Mouse (Mus musculus) kidney, adult 2 months (tissue): ENCODE data around the gene Gsdma2.

Experiments
- CTCF ChIP-seq: fragments of 200-500 bp; conservative IDR thresholded peaks from 2 replicates; pipeline ENCODE4 v1.5.1; 2011; ENCODE audit warnings: low read depth, mild to moderate bottlenecking, control low read depth, low read length, moderate library complexity, mixed read lengths; ENCODE audit not compliant: insufficient read depth, insufficient read length
- POLR2A ChIP-seq: fragments of 200-500 bp; IDR thresholded peaks from one replicate; pipeline ENCODE4 v1.6.1; 2011; ENCODE audit warnings: low read depth, low read length, control low read depth

- TF ChIP-seq POLR2A (no peak), CTCF (no peak)
These were observed 55.8 kb downstream of the Gsdma2 start for GRCm38 (mm10) chr11:98702323-98702722.
